In the genomic region with DNA sequence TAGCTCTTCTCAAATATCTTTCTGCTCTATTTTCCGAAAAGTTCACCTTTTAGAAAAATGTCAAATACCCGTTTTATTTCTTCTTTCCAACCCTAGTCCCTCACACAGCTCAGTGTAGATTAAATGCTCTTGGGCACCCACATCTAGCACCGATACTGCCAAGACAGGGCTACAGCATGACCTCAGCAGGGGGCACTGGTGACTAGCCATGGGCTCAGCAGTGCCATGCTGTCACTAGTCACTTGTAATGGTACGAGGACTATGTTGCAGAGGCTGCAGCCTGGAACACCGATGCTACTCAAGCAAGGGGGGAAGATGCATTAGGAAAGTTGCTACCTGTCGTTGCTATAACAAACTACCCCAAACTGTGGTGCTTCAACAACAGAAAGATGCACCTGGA, we compare ENCODE assay signal across 9 mouse cellular contexts.
DNase-seq lines count a peak whose midpoint lies in the region; ATAC-seq and TF ChIP-seq lines count a peak whose summit lies in the region.
"Had no signal": no experiment of that assay in that cellular context is flagged by ENCODE, and none has a peak within 500 bp of the region (broad histone marks: within the 10 kb centered on the region; RNA-seq: fewer than 3 reads in every experiment).

No protein-coding gene starts in this region.

- peaks cover 12% of the 10 kb centered on the region; the same call in 1 of the 2 replicates for H3K4me1 ChIP-seq in spleen, adult 2 months (ENCODE audit: control insufficient read depth, insufficient read depth, insufficient read length)
- H3K4me1 ChIP-seq: midbrain, embryonic 12.5 days had no signal

- H3K36me3 ChIP-seq in spleen, adult 2 months (ENCODE audit: control insufficient read depth, insufficient read depth, low read length): no peaks in the 10 kb centered on the region
- H3K36me3 ChIP-seq: midbrain, embryonic 12.5 days had no signal

- no peaks in the 10 kb centered on the region for H3K27me3 ChIP-seq in spleen, adult 2 months (ENCODE audit: control insufficient read depth, insufficient read depth, low read length)

- no peak overlapping the region for H3K4me3 ChIP-seq in spleen, adult 2 months (ENCODE audit: extremely low read depth, insufficient read depth, insufficient read length)
- H3K4me3 ChIP-seq: midbrain, embryonic 12.5 days had no signal

- peak; percentile 64; the same call in 1 of the 2 replicates for TF ChIP-seq CTCF in spleen, adult 2 months (IDR thresholded peaks at IDR 0.05; ENCODE audit: extremely low read depth, insufficient read depth, insufficient read length, insufficient replicate concordance)

- H3K27ac ChIP-seq in spleen, adult 2 months (ENCODE audit: insufficient read depth, low read length): no peak overlapping the region
- H3K27ac ChIP-seq: midbrain, embryonic 12.5 days had no signal

- DNase-seq in gastrocnemius, adult 18-20 months (ENCODE audit: low spot score): peak; percentile 14
- no peak for DNase-seq in gastrocnemius, postnatal 25 days
- peak; percentile 33 to 42 for DNase-seq in lung, adult 18-20 months
- no peak for DNase-seq in lung, postnatal 14 days
- peak; percentile 17 to 54 for DNase-seq in spleen, adult 2 months (ENCODE audit: low read depth in 1 of 2, low spot score in 2 of 2)

- TF ChIP-seq POLR2A in spleen, adult 2 months (IDR thresholded peaks at IDR 0.05; ENCODE audit: low read depth, low read length): no peak

- WGBS in spleen, adult 2 months: 62% methylated on average over 6 of the region's 6 CpGs

- peak; percentile 75 to 80 for ATAC-seq in hematopoietic stem cell, adult 5-6 weeks (replicated peaks in 1 of 2; ENCODE audit: insufficient read depth in 1 of 2, low FRiP score in 2 of 2, low TSS enrichment in 1 of 2, low read depth in 1 of 2, poor library complexity in 2 of 2, severe bottlenecking in 2 of 2)
- no peak for ATAC-seq in inflammation-experienced regulatory T-cells, adult 6 months
- no peak for ATAC-seq in erythroid progenitor cell, adult 5-6 weeks (replicated peaks; ENCODE audit: low FRiP score, poor library complexity, severe bottlenecking)

Comparison
In these comparisons a context has a peak if more than half of its experiments do, and no peak if none do; other contexts are left out.
1. DNase-seq: peak in gastrocnemius, adult 18-20 months (single experiment), lung, adult 18-20 months (2 of 2) and spleen, adult 2 months (2 of 2); none in gastrocnemius, postnatal 25 days (single experiment) and lung, postnatal 14 days (single experiment).
2. ATAC-seq: peak in hematopoietic stem cell, adult 5-6 weeks (2 of 2); none in inflammation-experienced regulatory T-cells, adult 6 months (single experiment) and erythroid progenitor cell, adult 5-6 weeks (single experiment).